Mouse (Mus musculus) C2C12 (cell line): ENCODE measurements at regions not wholly inside any gene's neighbourhood (a gene's known extent, or its start where the extent isn't known, plus 50 kb on each side); places are given as distances from the start of the nearest gene placed in this dataset.

Experiments used
- H3K27me3 ChIP-seq: one replicate; pipeline ENCODE4 v1.6.1; 2011; ENCODE audit not compliant: control insufficient read depth, insufficient read depth, insufficient read length
- H3K36me3 ChIP-seq: one replicate; pipeline ENCODE4 v1.6.1; 2011; ENCODE audit not compliant: control insufficient read depth, insufficient read depth
- H3K4me3 ChIP-seq: one replicate; pipeline ENCODE4 v1.5.1; 2011; ENCODE audit warnings: mild to moderate bottlenecking, control low read depth; ENCODE audit not compliant: poor library complexity, insufficient read depth, severe bottlenecking
- H3K79me2 ChIP-seq: one replicate; pipeline ENCODE4 v1.6.1; 2011; ENCODE audit not compliant: control insufficient read depth, insufficient read depth
- H3K79me3 ChIP-seq: one replicate; pipeline ENCODE4 v1.6.1; 2011; ENCODE audit warnings: low read depth, control low read depth
- H3ac ChIP-seq: one replicate; pipeline ENCODE3; 2011; ENCODE audit warnings: low read depth; ENCODE audit not compliant: control insufficient read depth, insufficient read length
- CEBPB ChIP-seq: IDR thresholded peaks from one replicate; pipeline ENCODE4 v1.6.1; 2011; ENCODE audit warnings: low read depth, mild to moderate bottlenecking, control low read depth, moderate library complexity
- CTCF ChIP-seq: IDR thresholded peaks from one replicate; pipeline ENCODE4 v1.5.1; 2011; ENCODE audit not compliant: control insufficient read depth, insufficient read depth, insufficient read length
- FOSL1 ChIP-seq: IDR thresholded peaks from one replicate; pipeline ENCODE4 v1.8.0; 2011; ENCODE audit warnings: mild to moderate bottlenecking, low read length; ENCODE audit not compliant: poor library complexity, insufficient read depth, severe bottlenecking
- MAX ChIP-seq: IDR thresholded peaks from one replicate; pipeline ENCODE4 v1.6.1; 2011; ENCODE audit warnings: mild to moderate bottlenecking, control low read depth
- MYOD1 ChIP-seq: IDR thresholded peaks from one replicate; pipeline ENCODE4 v1.6.1; 2011; ENCODE audit warnings: low read depth; ENCODE audit not compliant: control insufficient read depth, insufficient read length
- MYOG ChIP-seq: IDR thresholded peaks from one replicate; pipeline ENCODE4 v1.6.1; 2011; ENCODE audit not compliant: control insufficient read depth, insufficient read length; ENCODE audit errors: extremely low read depth
- USF1 ChIP-seq: IDR thresholded peaks from one replicate; pipeline ENCODE4 v1.6.1; 2011; ENCODE audit warnings: low read depth, mild to moderate bottlenecking, control low read depth, moderate library complexity

DNA sequence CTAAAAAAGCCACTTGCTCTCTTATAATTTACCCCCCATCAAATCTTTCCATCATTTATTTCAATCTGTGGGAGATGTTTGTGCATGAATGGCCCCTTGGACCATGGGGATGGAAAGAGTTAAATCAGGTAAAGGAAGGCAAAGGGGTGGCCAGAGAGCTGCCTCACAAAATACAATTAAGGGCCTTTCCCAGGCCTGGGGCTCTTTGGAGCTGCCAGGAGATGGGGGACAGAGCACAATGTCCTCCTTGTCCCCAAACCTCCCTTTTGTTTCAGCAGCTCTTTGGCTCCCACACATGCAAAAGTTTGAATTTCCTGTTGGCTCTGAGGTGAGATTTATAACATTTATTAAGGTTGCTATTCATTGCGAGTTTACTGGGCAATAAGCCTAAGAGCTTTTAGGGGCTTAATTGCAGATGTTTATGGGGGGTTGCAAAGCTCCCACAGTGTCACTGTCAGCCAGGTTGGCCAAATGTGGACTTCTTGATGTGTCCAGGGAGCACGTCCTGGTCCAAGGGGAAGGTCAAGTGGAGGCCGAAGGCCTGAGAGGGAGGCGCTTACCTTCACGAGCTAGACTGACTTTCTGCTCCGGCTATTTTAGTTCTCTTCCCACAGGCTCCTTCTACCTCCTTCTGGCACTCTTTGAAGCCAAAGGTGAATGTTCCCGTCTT, 628.5 kb downstream of the Lmo4 start:
- no peaks in the 10 kb centered on the region for H3K27me3 ChIP-seq
- no peaks in the 10 kb centered on the region for H3K79me3 ChIP-seq
- no peak for TF ChIP-seq MAX
- TF ChIP-seq USF1 = no peak
- TF ChIP-seq CTCF = no peak
- TF ChIP-seq MYOG = no peak
- no peak for TF ChIP-seq MYOD1
- TF ChIP-seq CEBPB = no peak
- TF ChIP-seq FOSL1 = no peak
- H3K79me2 ChIP-seq = no peaks in the 10 kb centered on the region
- H3K36me3 ChIP-seq = no peaks in the 10 kb centered on the region
- no peak overlapping the region for H3K4me3 ChIP-seq
- H3ac ChIP-seq = no peak overlapping the region

DNA sequence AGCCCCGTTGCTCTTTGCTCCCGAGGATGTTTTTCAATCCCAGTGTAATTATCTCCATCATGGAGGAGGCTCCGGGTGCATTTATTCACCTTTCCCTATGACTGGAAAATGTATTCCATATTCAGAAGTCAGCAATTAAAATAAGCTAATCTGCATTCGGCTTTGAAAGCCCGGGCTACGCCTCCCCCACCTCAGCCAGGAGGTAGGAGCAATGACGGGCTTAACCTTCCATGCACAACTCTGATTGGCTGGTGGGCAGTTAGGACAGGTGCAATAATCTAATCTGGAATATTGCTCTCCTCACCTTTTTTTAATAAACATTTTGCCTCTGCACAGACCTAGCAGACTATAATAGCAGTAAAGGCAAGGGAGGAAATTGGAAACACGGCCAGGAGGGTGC, 629.3 kb downstream of the Lmo4 start:
- no peaks in the 10 kb centered on the region for H3K36me3 ChIP-seq
- H3ac ChIP-seq = no peak overlapping the region
- no peaks in the 10 kb centered on the region for H3K79me2 ChIP-seq
- H3K27me3 ChIP-seq = no peaks in the 10 kb centered on the region
- no peak for TF ChIP-seq MAX
- no peak for TF ChIP-seq USF1
- no peak for TF ChIP-seq CEBPB
- TF ChIP-seq MYOG = no peak
- TF ChIP-seq CTCF = no peak
- TF ChIP-seq MYOD1 = no peak
- TF ChIP-seq FOSL1 = no peak
- H3K79me3 ChIP-seq = no peaks in the 10 kb centered on the region
- H3K4me3 ChIP-seq = no peak overlapping the region

DNA sequence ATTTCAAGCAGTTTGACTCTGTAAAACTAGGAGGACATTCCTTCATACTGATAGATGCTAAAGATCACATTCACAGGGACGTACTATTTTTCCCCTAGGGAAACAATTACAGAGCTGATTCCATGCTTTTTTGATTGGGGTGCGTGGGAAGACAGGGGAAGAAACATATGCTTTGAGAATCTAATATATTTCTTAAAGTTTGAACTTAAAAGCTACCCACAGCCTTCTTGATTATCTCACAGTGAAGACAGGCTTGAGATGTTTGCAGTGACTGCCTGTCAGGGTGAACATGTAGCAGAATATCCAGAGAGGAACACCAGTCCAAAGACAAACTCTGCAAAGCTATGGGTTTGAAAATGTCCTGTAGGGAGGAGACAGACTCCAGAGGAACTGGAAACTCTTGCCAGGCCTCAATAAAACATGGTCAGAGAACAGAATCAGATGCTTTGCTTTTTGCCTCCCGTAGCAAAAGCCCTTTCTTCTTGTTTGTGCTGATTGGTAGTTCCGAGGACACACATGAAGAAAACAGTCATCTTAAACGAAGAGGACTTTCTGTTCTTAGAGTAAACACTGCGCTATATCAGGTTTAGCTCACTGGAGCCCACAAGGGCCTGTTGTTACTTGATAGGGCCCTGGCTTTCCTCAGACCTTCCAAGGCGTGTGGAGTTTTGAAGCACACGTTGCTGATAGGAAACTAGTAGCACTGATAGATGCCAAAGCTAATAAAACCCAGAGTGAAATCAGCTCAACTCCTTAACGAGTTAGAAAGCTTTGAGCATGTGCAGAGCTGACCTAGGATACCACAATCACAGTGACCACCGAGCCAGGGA, 630.8 kb downstream of the Lmo4 start:
- no peak overlapping the region for H3K4me3 ChIP-seq

DNA sequence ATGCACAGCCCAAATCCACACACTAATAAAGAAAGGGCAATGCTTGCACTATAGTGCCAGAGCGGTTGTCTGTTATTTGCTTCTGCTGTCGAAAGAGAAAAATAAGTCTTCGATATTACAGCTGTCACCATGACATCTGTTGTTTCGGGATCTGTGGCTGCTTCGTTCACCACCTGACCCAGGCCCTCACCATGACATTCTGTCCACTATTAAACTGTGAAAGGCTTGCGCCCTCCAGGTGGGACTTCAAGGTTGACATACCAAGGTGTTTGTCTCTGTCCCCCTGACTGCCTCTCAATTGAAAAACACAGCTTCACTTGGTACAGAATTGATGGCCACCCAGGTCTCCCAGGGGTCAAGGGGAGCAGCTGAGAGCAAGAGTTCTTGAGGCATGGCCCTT, 635.1 kb downstream of the Lmo4 start:
- Histone ChIP-seq H3K79me2 (no peaks in the 10 kb centered on the region), H3K36me3 (no peaks in the 10 kb centered on the region), H3K4me3 (no peak overlapping the region), H3ac (no peak overlapping the region), H3K27me3 (no peaks in the 10 kb centered on the region), H3K79me3 (no peaks in the 10 kb centered on the region)
- TF ChIP-seq MAX (no peak), CEBPB (no peak), FOSL1 (no peak), CTCF (no peak), MYOD1 (no peak), USF1 (no peak)

More for the DNA sequence above, 630.8 kb downstream of the Lmo4 start:
- TF ChIP-seq MYOG (no peak), CEBPB (no peak), FOSL1 (no peak), MAX (no peak), CTCF (no peak), USF1 (no peak), MYOD1 (no peak)
- Histone ChIP-seq H3K79me2 (no peaks in the 10 kb centered on the region), H3K79me3 (no peaks in the 10 kb centered on the region), H3K27me3 (no peaks in the 10 kb centered on the region), H3ac (no peak overlapping the region), H3K36me3 (no peaks in the 10 kb centered on the region)

DNA sequence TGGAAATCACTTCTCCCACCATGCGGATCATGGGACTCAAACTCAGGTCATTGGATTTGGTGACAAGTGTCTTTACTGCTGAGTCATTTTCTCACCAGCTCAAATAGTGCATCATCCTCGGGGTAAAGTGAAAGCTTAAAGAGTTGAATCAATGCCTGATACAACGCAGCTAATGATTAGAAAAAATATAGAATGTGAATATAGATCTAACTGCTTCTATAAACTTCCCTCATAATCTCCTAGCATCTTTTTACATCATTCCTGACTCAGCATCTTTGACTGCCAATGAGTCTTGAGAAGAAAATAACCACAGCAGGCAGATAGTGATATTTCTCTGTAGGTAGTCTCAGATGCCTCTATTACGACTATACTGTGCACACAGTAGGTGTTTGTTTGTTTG, 640.0 kb downstream of the Lmo4 start:
- H3K27me3 ChIP-seq = no peaks in the 10 kb centered on the region
- no peaks in the 10 kb centered on the region for H3K36me3 ChIP-seq
- H3ac ChIP-seq = no peak overlapping the region
- no peak overlapping the region for H3K4me3 ChIP-seq
- no peaks in the 10 kb centered on the region for H3K79me3 ChIP-seq
- TF ChIP-seq CTCF = no peak
- TF ChIP-seq MYOD1 = no peak
- TF ChIP-seq USF1 = no peak
- TF ChIP-seq CEBPB = no peak
- TF ChIP-seq FOSL1 = no peak
- TF ChIP-seq MAX = no peak
- TF ChIP-seq MYOG = no peak
- no peaks in the 10 kb centered on the region for H3K79me2 ChIP-seq

DNA sequence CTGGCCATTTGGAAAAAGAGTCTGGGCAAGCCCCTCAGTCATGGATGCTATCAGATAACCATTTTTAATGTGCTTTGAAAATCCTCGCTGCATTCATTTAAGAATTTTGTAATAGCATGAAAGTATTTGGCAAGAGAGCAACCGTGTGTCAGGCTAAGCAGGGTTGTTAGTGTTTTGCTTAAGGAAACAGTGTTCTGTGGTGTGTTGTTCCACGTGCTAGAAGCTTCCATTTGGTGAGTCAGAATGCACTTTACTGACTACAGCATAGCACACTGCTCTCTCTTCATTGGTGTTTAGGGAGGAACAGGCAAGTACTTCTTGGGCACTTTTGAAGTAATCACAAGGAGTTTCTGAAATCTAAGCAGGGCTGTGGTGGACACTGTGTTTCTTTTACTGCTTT, 661.0 kb upstream of the Pkn2 start:
- TF ChIP-seq CEBPB = no peak
- no peak for TF ChIP-seq USF1
- TF ChIP-seq MYOG = no peak
- no peak for TF ChIP-seq MAX
- TF ChIP-seq MYOD1 = no peak
- no peak for TF ChIP-seq FOSL1
- TF ChIP-seq CTCF = no peak
- Histone ChIP-seq H3ac (no peak overlapping the region), H3K36me3 (no peaks in the 10 kb centered on the region), H3K79me3 (no peaks in the 10 kb centered on the region), H3K4me3 (no peak overlapping the region), H3K79me2 (no peaks in the 10 kb centered on the region), H3K27me3 (no peaks in the 10 kb centered on the region)
